Mouse (Mus musculus) adrenal gland, postnatal 14 days (tissue): Measurements from ENCODE around the gene Spaca7. TPM values are rescaled to one million over a fixed set of nuclear protein-coding genes. Genes with fewer than 3 reads are reported as not detected.
A peak's percentile ranks its signal among the peaks of the same experiment; 100 is the strongest.
"Not testable (repeated sequence)": the region's sequence is repeated elsewhere in the genome, so short reads cannot be mapped to it uniquely, and the experiment has no call there.

ENCODE experiments used
- DNase-seq: peaks from one replicate; pipeline ENCODE4 v3.0.0; 2021; ENCODE audit warnings: mixed read lengths
- long read RNA-seq, 2 experiments: library from polyadenylated mRNA; stranded (forward); transcript quantifications; one replicate each; pipeline ENCODE4 v2.0.0; 2021
- total RNA-seq: library from RNA; stranded (reverse); gene quantifications from 2 replicates; pipeline ENCODE4 v1.2.3, GENCODE M21; 2021

The Spaca7 gene
- total RNA-seq = not detected in 2 replicates
- long read RNA-seq, experiment 1 = 0 reads
- long read RNA-seq, experiment 2 = 0 reads

- DNase-seq = no peak
Observed at GRCm38 (mm10) chr8:12572814-12573534, at the start of gene Spaca7. Gene Spaca7 (plus strand): TSS chr8:12573029.

- DNase-seq = no peak
Observed at GRCm38 (mm10) chr8:12524279-12524678, 48.5 kb upstream of the Spaca7 start.

GRCm38 (mm10) chr8:12528659-12529058 is 44.2 kb upstream of the Spaca7 start:
- no peak for DNase-seq

- DNase-seq = no peak
Observed at GRCm38 (mm10) chr8:12535617-12536016, 37.2 kb upstream of the Spaca7 start.

GRCm38 (mm10) chr8:12536306-12536705 is 36.5 kb upstream of the Spaca7 start:
- no peak for DNase-seq

- DNase-seq = no peak
Observed at GRCm38 (mm10) chr8:12545236-12545635, 27.6 kb upstream of the Spaca7 start.

GRCm38 (mm10) chr8:12545671-12546070 is 27.2 kb upstream of the Spaca7 start:
- no peak for DNase-seq

DNA sequence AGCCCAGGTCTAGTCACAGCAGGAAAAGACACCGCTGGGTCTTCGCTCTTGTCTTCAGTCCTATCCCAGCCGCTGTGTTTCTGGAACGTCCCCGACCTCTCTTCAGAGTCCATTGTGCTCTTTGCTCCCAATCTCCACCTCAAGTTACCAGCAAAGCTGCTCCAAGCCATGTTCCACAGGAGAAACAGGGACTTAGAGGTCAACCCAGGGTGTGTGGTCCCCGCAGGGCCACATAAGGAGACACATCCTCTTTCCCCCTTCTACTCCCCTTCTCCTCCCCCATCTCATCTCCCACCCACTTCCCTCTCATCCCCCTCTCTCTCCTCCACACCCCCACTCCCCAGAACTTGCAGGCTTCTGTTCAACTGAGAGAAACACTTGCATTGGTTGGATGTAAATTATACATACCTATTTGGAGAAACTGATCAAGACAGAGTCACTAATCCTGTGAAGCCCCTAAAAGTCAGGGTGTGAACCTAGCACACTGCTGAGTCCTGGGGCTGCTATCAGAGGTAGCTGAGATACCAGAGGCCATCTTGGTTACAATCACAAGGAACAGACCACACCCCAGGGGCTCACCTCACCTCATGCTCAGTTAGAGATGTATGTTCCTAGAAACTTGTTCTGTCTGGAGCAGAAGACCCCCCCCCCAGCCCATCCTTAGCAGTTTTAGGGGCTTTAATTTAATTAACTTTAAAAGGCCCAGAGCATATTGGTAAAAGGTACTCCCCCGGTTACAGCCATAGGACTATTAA is 25.2 kb upstream of the Spaca7 start:
- no peak for DNase-seq

DNA sequence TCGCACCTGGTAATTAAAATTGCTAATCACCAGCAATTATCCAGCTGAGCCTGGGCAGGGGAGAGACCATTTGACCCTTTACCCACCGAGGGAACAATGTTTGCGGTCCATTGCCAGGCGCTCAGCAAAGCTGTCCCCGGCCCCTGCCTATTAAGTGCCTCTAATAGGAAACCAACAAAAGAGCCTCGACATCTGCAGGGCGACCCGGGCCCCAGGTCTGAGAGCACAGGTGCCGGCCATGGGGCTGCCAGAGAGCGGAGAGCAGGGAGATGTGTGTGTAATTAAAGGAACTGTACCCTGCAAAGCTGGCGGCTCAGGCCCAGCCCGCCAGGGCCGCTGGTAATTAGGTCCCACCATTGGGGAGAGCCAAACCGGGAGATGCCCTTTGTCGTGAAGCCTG is 24.6 kb upstream of the Spaca7 start:
- DNase-seq = no peak

GRCm38 (mm10) chr8:12548680-12549079 is 24.1 kb upstream of the Spaca7 start:
- no peak for DNase-seq

GRCm38 (mm10) chr8:12555515-12556145 is 17.2 kb upstream of the Spaca7 start:
- DNase-seq = no peak

DNA sequence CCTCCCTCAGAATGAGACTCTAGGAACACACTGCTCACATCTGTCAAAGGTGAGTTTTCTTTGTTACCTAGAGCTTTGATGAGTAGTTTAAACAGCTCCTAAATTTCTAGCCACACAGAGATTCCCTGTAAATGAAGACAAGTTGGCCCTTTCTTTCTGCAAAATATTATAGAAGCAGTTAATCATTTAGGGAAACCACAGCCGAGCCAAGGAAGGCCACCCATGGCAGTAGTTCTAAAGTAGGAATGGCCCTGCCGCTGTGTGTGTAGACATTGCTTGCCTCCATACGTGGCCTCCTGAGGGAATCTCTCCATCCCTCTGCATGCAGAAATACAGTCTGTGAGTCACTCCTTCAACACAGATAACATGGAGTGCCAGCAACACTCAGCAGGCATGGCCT is 14.0 kb upstream of the Spaca7 start:
- no peak for DNase-seq

GRCm38 (mm10) chr8:12561403-12561960 is 11.3 kb upstream of the Spaca7 start:
- peak; percentile 83 for DNase-seq

DNA sequence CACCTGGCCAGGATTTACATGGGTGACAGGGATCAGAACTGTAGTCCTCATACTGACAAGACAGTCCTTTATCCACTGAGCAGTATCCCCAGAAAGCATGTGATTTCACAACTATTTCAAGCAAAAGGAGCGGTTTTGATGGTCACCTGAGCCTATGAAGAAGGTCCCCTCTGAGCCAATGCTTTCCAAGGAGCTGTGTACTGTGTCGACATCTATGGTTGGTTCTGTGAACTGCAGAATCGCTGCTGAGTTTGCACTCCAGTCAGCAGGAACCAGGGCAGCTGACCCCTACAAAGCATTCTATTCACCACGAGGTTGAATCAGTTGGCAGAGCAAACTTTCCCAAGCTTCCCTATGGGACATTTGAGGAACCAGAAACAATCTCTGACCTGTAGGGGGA is 8.5 kb upstream of the Spaca7 start:
- peak; percentile 28 for DNase-seq

DNA sequence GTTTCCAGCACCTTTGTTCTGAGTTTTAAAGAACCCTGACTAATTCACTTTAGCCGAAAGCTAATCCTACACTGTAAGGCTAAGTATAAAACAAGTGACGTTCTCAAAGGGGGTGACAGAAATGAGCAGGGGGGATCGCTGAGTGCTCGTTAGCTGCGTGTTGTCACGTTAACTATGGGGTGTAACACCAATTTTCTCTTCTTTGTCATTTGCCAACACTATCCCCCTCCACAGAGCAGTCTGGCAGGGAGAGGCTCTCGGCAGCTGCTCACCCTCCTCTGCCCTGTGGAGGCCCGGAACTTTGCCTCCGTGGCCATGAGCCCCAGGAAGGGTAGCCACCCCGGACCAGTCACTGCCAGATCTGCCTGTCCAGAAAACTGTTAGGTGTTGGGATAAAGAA is 7.3 kb upstream of the Spaca7 start:
- no peak for DNase-seq

DNA sequence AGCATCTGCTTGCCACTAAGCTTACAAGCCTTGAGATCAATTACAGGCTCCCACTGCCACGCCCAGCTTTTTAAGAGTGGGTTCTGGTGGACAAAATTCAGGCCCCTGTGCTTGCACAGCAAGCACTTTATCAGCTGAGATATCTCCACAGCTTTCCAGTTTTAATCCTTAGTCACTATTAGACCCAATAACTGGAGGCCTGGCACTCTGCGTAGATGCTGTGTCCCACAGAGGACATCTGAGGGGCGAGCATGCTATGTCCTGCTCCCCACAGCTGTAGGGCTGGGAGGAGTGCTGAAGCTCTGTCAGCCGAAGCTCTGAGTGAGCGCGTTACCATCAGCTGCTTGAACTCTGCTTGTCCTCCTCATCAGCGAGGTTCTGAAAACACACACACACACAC is 6.3 kb upstream of the Spaca7 start:
- no peak for DNase-seq

GRCm38 (mm10) chr8:12576003-12576402 is 3.2 kb downstream of the Spaca7 start:
- no peak for DNase-seq

DNA sequence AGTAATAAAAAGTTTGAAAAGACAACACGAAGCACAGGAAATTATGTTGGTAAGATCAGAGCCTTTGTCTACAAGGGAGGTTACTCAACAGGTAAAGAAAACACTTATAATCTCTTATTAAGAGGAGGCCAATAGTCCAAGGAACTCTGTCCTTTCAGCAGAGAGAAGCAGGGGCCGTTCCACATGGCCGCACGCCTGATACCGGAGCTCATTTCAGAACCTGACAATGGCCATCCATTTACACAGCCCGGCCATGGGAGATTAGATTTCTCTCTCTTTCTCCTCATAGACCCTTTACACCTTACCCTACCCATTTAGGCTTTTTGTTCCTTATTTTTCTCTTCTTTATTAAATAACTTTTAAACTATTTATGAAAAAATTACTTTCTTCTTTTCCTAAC is 3.9 kb downstream of the Spaca7 start:
- DNase-seq = no peak

GRCm38 (mm10) chr8:12579339-12579999 is 6.6 kb downstream of the Spaca7 start:
- DNase-seq = not testable (repeated sequence)

- DNase-seq = no peak
Observed at GRCm38 (mm10) chr8:12583785-12584184, 11.0 kb downstream of the Spaca7 start.

GRCm38 (mm10) chr8:12607223-12607622 is 34.4 kb downstream of the Spaca7 start:
- DNase-seq = peak; percentile 86

- peak; percentile 14 for DNase-seq
Observed at GRCm38 (mm10) chr8:12608810-12609209, 36.0 kb downstream of the Spaca7 start.
